Mouse (Mus musculus): Measurements from ENCODE around the gene Slc10a7. TPM values are rescaled to one million over a fixed set of nuclear protein-coding genes. Genes with fewer than 3 reads are reported as not detected.
"Not testable (repeated sequence)": the region's sequence is repeated elsewhere in the genome, so short reads cannot be mapped to it uniquely, and the experiment has no call there.

The Slc10a7 gene
- polyA plus RNA-seq, 1 experiment from 2014 or later: 20.5 TPM

- H3K36me3 ChIP-seq: peaks cover 26% of the 10 kb centered on the region
- no peaks in the 10 kb centered on the region for H3K4me1 ChIP-seq
- H3K4me2 ChIP-seq: no peak overlapping the region
- H3K9ac ChIP-seq: no peak overlapping the region
- WGBS: 84% methylated on average over 11 of the region's 11 CpGs
- no peaks in the 10 kb centered on the region for H3K9me3 ChIP-seq
- no peak overlapping the region for H3K4me3 ChIP-seq
- ATAC-seq (ENCODE audit: insufficient number of reproducible peaks, low FRiP score, low TSS enrichment, low read depth): no peak
- no peaks in the 10 kb centered on the region for H3K27me3 ChIP-seq
- no peak overlapping the region for H3K27ac ChIP-seq
Observed at GRCm38 (mm10) chr8:78703068-78703820, 194.1 kb downstream of the Slc10a7 start.

GRCm38 (mm10) chr8:78705980-78706379 is 196.8 kb downstream of the Slc10a7 start:
- WGBS: 48% methylated on average over 9 of the region's 9 CpGs
- H3K4me1 ChIP-seq: no peaks in the 10 kb centered on the region
- no peak for ATAC-seq (ENCODE audit: insufficient number of reproducible peaks, low FRiP score, low TSS enrichment, low read depth)
- H3K9me3 ChIP-seq: no peaks in the 10 kb centered on the region
- H3K4me3 ChIP-seq: no peak overlapping the region
- no peak overlapping the region for H3K27ac ChIP-seq
- no peaks in the 10 kb centered on the region for H3K27me3 ChIP-seq
- peaks cover 8% of the 10 kb centered on the region for H3K36me3 ChIP-seq
- no peak overlapping the region for H3K4me2 ChIP-seq
- no peak overlapping the region for H3K9ac ChIP-seq

GRCm38 (mm10) chr8:78709948-78710644 is 200.9 kb downstream of the Slc10a7 start:
- ATAC-seq (ENCODE audit: insufficient number of reproducible peaks, low FRiP score, low TSS enrichment, low read depth): no peak
- Histone ChIP-seq H3K36me3 (no peaks in the 10 kb centered on the region), H3K4me3 (no peak overlapping the region), H3K4me1 (no peaks in the 10 kb centered on the region), H3K27me3 (no peaks in the 10 kb centered on the region), H3K9ac (no peak overlapping the region), H3K4me2 (no peak overlapping the region), H3K27ac (no peak overlapping the region), H3K9me3 (no peaks in the 10 kb centered on the region)
- 60% methylated on average over 11 of the region's 11 CpGs for WGBS

GRCm38 (mm10) chr8:78710961-78711360 is 201.8 kb downstream of the Slc10a7 start:
- H3K36me3 ChIP-seq: no peaks in the 10 kb centered on the region
- H3K27ac ChIP-seq: no peak overlapping the region
- H3K9ac ChIP-seq: no peak overlapping the region
- no peak for ATAC-seq (ENCODE audit: insufficient number of reproducible peaks, low FRiP score, low TSS enrichment, low read depth)
- no peaks in the 10 kb centered on the region for H3K27me3 ChIP-seq
- 88% methylated on average over 10 of the region's 10 CpGs for WGBS
- H3K9me3 ChIP-seq: no peaks in the 10 kb centered on the region
- H3K4me1 ChIP-seq: no peaks in the 10 kb centered on the region
- H3K4me2 ChIP-seq: no peak overlapping the region
- H3K4me3 ChIP-seq: no peak overlapping the region

GRCm38 (mm10) chr8:78714880-78715279 is 205.7 kb downstream of the Slc10a7 start:
- ATAC-seq (ENCODE audit: insufficient number of reproducible peaks, low FRiP score, low TSS enrichment, low read depth): no peak
- 75% methylated on average over 4 of the region's 4 CpGs for WGBS
- no peak overlapping the region for H3K27ac ChIP-seq

GRCm38 (mm10) chr8:78716546-78716945 is 207.4 kb downstream of the Slc10a7 start:
- no peak overlapping the region for H3K9ac ChIP-seq
- no peaks in the 10 kb centered on the region for H3K9me3 ChIP-seq
- no peak overlapping the region for H3K4me3 ChIP-seq
- H3K27ac ChIP-seq: no peak overlapping the region
- no peak overlapping the region for H3K4me2 ChIP-seq
- H3K27me3 ChIP-seq: no peaks in the 10 kb centered on the region
- H3K36me3 ChIP-seq: peaks cover 10% of the 10 kb centered on the region; the same call in 1 of the 2 replicates
- 90% methylated on average over 7 of the region's 7 CpGs for WGBS
- H3K4me1 ChIP-seq: no peaks in the 10 kb centered on the region
- no peak for ATAC-seq (ENCODE audit: insufficient number of reproducible peaks, low FRiP score, low TSS enrichment, low read depth)

More at GRCm38 (mm10) chr8:78714880-78715279, 205.7 kb downstream of the Slc10a7 start:
- no peaks in the 10 kb centered on the region for H3K27me3 ChIP-seq
- H3K4me2 ChIP-seq: no peak overlapping the region
- no peak overlapping the region for H3K4me3 ChIP-seq
- H3K9me3 ChIP-seq: no peaks in the 10 kb centered on the region
- H3K4me1 ChIP-seq: no peaks in the 10 kb centered on the region
- no peak overlapping the region for H3K9ac ChIP-seq
- H3K36me3 ChIP-seq: peaks cover 10% of the 10 kb centered on the region; the same call in 1 of the 2 replicates

- H3K4me3 ChIP-seq; H3K9me3 ChIP-seq; H3K27ac ChIP-seq; H3K4me2 ChIP-seq; H3K27me3 ChIP-seq; H3K4me1 ChIP-seq; ATAC-seq (ENCODE audit: insufficient number of reproducible peaks, low FRiP score, low TSS enrichment, low read depth); H3K9ac ChIP-seq: not testable (repeated sequence)
- peaks cover 10% of the 10 kb centered on the region; the same call in 1 of the 2 replicates for H3K36me3 ChIP-seq
- WGBS: 85% methylated on average over 10 of the region's 10 CpGs
Observed at GRCm38 (mm10) chr8:78717191-78717590, 208.0 kb downstream of the Slc10a7 start.

GRCm38 (mm10) chr8:78719279-78720040 is 210.3 kb downstream of the Slc10a7 start:
- WGBS: 85% methylated on average over 10 of the region's 10 CpGs
- Histone ChIP-seq H3K27ac (no peak overlapping the region), H3K4me3 (no peak overlapping the region), H3K27me3 (no peaks in the 10 kb centered on the region), H3K9me3 (no peaks in the 10 kb centered on the region), H3K4me2 (no peak overlapping the region), H3K36me3 (peaks cover 10% of the 10 kb centered on the region; the same call in 1 of the 2 replicates), H3K4me1 (no peaks in the 10 kb centered on the region), H3K9ac (no peak overlapping the region)
- no peak for ATAC-seq (ENCODE audit: insufficient number of reproducible peaks, low FRiP score, low TSS enrichment, low read depth)

- H3K9ac ChIP-seq: no peak overlapping the region
- H3K4me2 ChIP-seq: no peak overlapping the region
- no peak overlapping the region for H3K4me3 ChIP-seq
- WGBS: 58% methylated on average over 8 of the region's 8 CpGs
- peaks cover 10% of the 10 kb centered on the region; the same call in 1 of the 2 replicates for H3K36me3 ChIP-seq
- H3K27me3 ChIP-seq: no peaks in the 10 kb centered on the region
- ATAC-seq (ENCODE audit: insufficient number of reproducible peaks, low FRiP score, low TSS enrichment, low read depth): no peak
- H3K27ac ChIP-seq: no peak overlapping the region
- H3K9me3 ChIP-seq: no peaks in the 10 kb centered on the region
- H3K4me1 ChIP-seq: no peaks in the 10 kb centered on the region
Observed at GRCm38 (mm10) chr8:78720041-78720414, 210.9 kb downstream of the Slc10a7 start.

GRCm38 (mm10) chr8:78721576-78721975 is 212.4 kb downstream of the Slc10a7 start:
- no peak overlapping the region for H3K27ac ChIP-seq
- H3K36me3 ChIP-seq: peaks cover 10% of the 10 kb centered on the region; the same call in 1 of the 2 replicates
- no peak overlapping the region for H3K4me2 ChIP-seq
- 90% methylated on average over 5 of the region's 5 CpGs for WGBS
- H3K4me3 ChIP-seq: no peak overlapping the region
- no peaks in the 10 kb centered on the region for H3K9me3 ChIP-seq
- ATAC-seq (ENCODE audit: insufficient number of reproducible peaks, low FRiP score, low TSS enrichment, low read depth): no peak
- no peak overlapping the region for H3K9ac ChIP-seq
- no peaks in the 10 kb centered on the region for H3K27me3 ChIP-seq
- no peaks in the 10 kb centered on the region for H3K4me1 ChIP-seq

- H3K9ac ChIP-seq: no peak overlapping the region
- no peak for ATAC-seq (ENCODE audit: insufficient number of reproducible peaks, low FRiP score, low TSS enrichment, low read depth)
Observed at GRCm38 (mm10) chr8:78722201-78722600, 213.1 kb downstream of the Slc10a7 start.

More at GRCm38 (mm10) chr8:78722201-78722600, 213.1 kb downstream of the Slc10a7 start:
- Histone ChIP-seq H3K4me2 (no peak overlapping the region), H3K9me3 (no peaks in the 10 kb centered on the region), H3K36me3 (peaks cover 10% of the 10 kb centered on the region; the same call in 1 of the 2 replicates), H3K4me3 (no peak overlapping the region), H3K4me1 (no peaks in the 10 kb centered on the region), H3K27ac (no peak overlapping the region), H3K27me3 (no peaks in the 10 kb centered on the region)
- WGBS: 87% methylated on average over 7 of the region's 7 CpGs

All from limb, embryonic 15.5 days (tissue).